Mouse (Mus musculus): ENCODE data around the gene Sox5.

The Sox5 gene

GRCm38 (mm10) chr6:144711841-144712240, 69.9 kb downstream of the Sox5 start:
- peak; percentile 15 for DNase-seq (ENCODE audit: low spot score)

GRCm38 (mm10) chr6:144710816-144711215, 71.0 kb downstream of the Sox5 start:
- peak; percentile 23 for DNase-seq (ENCODE audit: low spot score)

- no peak for DNase-seq (ENCODE audit: low spot score)
These were observed 72.1 kb downstream of the Sox5 start for GRCm38 (mm10) chr6:144709614-144710180.

GRCm38 (mm10) chr6:144708410-144708809, 73.4 kb downstream of the Sox5 start:
- no peak for DNase-seq (ENCODE audit: low spot score)

GRCm38 (mm10) chr6:144707976-144708375, 73.8 kb downstream of the Sox5 start:
- no peak for DNase-seq (ENCODE audit: low spot score)

- no peak for DNase-seq (ENCODE audit: low spot score)
These were observed 76.8 kb downstream of the Sox5 start for GRCm38 (mm10) chr6:144704962-144705361.

GRCm38 (mm10) chr6:144695660-144696059, 86.1 kb downstream of the Sox5 start:
- DNase-seq (ENCODE audit: low spot score): no peak

GRCm38 (mm10) chr6:144693211-144693899, 88.4 kb downstream of the Sox5 start:
- DNase-seq (ENCODE audit: low spot score): no peak

- no peak for DNase-seq (ENCODE audit: low spot score)
These were observed 90.3 kb downstream of the Sox5 start for GRCm38 (mm10) chr6:144691298-144692041.

GRCm38 (mm10) chr6:144689076-144689475, 92.7 kb downstream of the Sox5 start:
- no peak for DNase-seq (ENCODE audit: low spot score)

- no peak for DNase-seq (ENCODE audit: low spot score)
These were observed 94.1 kb downstream of the Sox5 start for GRCm38 (mm10) chr6:144687681-144688080.

- DNase-seq (ENCODE audit: low spot score): no peak
These were observed 100.6 kb downstream of the Sox5 start for GRCm38 (mm10) chr6:144681045-144681789.

- no peak for DNase-seq (ENCODE audit: low spot score)
These were observed 104.2 kb downstream of the Sox5 start for GRCm38 (mm10) chr6:144677491-144678133.

- no peak for DNase-seq (ENCODE audit: low spot score)
These were observed 106.7 kb downstream of the Sox5 start for GRCm38 (mm10) chr6:144675111-144675510.

- no peak for DNase-seq (ENCODE audit: low spot score)
These were observed 107.9 kb downstream of the Sox5 start for GRCm38 (mm10) chr6:144673906-144674305.

GRCm38 (mm10) chr6:144670433-144671167, 111.2 kb downstream of the Sox5 start:
- no peak for DNase-seq (ENCODE audit: low spot score)

GRCm38 (mm10) chr6:144666617-144667016, 115.2 kb downstream of the Sox5 start:
- no peak for DNase-seq (ENCODE audit: low spot score)

GRCm38 (mm10) chr6:144664765-144665164, 117.0 kb downstream of the Sox5 start:
- no peak for DNase-seq (ENCODE audit: low spot score)

- no peak for DNase-seq (ENCODE audit: low spot score)
These were observed 118.2 kb downstream of the Sox5 start for GRCm38 (mm10) chr6:144663516-144664074.

GRCm38 (mm10) chr6:144659115-144660108, 122.4 kb downstream of the Sox5 start:
- DNase-seq (ENCODE audit: low spot score): no peak
